8 mouse cellular contexts compared by ENCODE assay signal in genomic region chr15:81361417-81362015, GRCm38 (mm10). TPM values are rescaled to one million over a fixed set of nuclear protein-coding genes. Genes with fewer than 3 reads are reported as not detected.
DNase-seq lines count a peak whose midpoint lies in the region; ATAC-seq and TF ChIP-seq lines count a peak whose summit lies in the region.

No protein-coding gene starts in this region.

- H3K4me2 ChIP-seq in forebrain, embryonic 15.5 days (replicated peaks) = 0 out of 2 replicates have a peak overlapping the region, but pooled peaks have one; percentile 84
- peak overlapping the region; percentile 64 for H3K4me2 ChIP-seq in stomach, embryonic 15.5 days

- no peak for TF ChIP-seq POLR2A in spleen, adult 2 months (IDR thresholded peaks at IDR 0.05; ENCODE audit: low read depth, low read length)

- no peaks in the 10 kb centered on the region for H3K9me3 ChIP-seq in forebrain, embryonic 15.5 days
- no peaks in the 10 kb centered on the region for H3K9me3 ChIP-seq in stomach, embryonic 15.5 days

- H3K27me3 ChIP-seq in spleen, adult 2 months (ENCODE audit: control insufficient read depth, insufficient read depth, low read length) = no peaks in the 10 kb centered on the region
- no peaks in the 10 kb centered on the region for H3K27me3 ChIP-seq in forebrain, embryonic 15.5 days
- H3K27me3 ChIP-seq in stomach, embryonic 15.5 days (replicated peaks) = no peaks in the 10 kb centered on the region

- TF ChIP-seq CTCF in spleen, adult 2 months (IDR thresholded peaks at IDR 0.05; ENCODE audit: extremely low read depth, insufficient read depth, insufficient read length, insufficient replicate concordance) = no peak

- H3K9ac ChIP-seq in forebrain, embryonic 15.5 days (replicated peaks) = no peak overlapping the region
- H3K9ac ChIP-seq in stomach, embryonic 15.5 days = no peak overlapping the region

- peak overlapping the region; percentile 52 for H3K27ac ChIP-seq in spleen, adult 2 months (ENCODE audit: insufficient read depth, low read length)
- peak overlapping the region; percentile 80 for H3K27ac ChIP-seq in forebrain, embryonic 15.5 days (replicated peaks)
- H3K27ac ChIP-seq in stomach, embryonic 15.5 days = peak overlapping the region; percentile 86; the same call in 1 of the 2 replicates

- peaks cover 11% of the 10 kb centered on the region for H3K36me3 ChIP-seq in spleen, adult 2 months (ENCODE audit: control insufficient read depth, insufficient read depth, low read length)
- H3K36me3 ChIP-seq in forebrain, embryonic 15.5 days = peaks cover 33% of the 10 kb centered on the region
- H3K36me3 ChIP-seq in stomach, embryonic 15.5 days = peaks cover 7% of the 10 kb centered on the region

- 0 out of 2 replicates have a peak, but pooled peaks cover 3% of the 10 kb centered on the region for H3K4me1 ChIP-seq in spleen, adult 2 months (ENCODE audit: control insufficient read depth, insufficient read depth, insufficient read length)
- H3K4me1 ChIP-seq in forebrain, embryonic 15.5 days = peaks cover 29% of the 10 kb centered on the region
- 0 out of 2 replicates have a peak, but pooled peaks cover 6% of the 10 kb centered on the region for H3K4me1 ChIP-seq in stomach, embryonic 15.5 days

- 46% methylated on average over 10 of the region's 10 CpGs for WGBS in spleen, adult 2 months
- WGBS in forebrain, embryonic 15.5 days = 43% methylated on average over 10 of the region's 10 CpGs
- 31% methylated on average over 10 of the region's 10 CpGs for WGBS in stomach, embryonic 15.5 days

- no peak overlapping the region for H3K4me3 ChIP-seq in spleen, adult 2 months (ENCODE audit: extremely low read depth, insufficient read depth, insufficient read length)
- no peak overlapping the region for H3K4me3 ChIP-seq in forebrain, embryonic 15.5 days
- H3K4me3 ChIP-seq in stomach, embryonic 15.5 days (replicated peaks) = no peak overlapping the region

- DNase-seq in spleen, adult 2 months (ENCODE audit: low read depth in 1 of 2, low spot score in 2 of 2) = no peak
- no peak for DNase-seq in spleen, postnatal 14 days (ENCODE audit: low spot score in 2 of 2)
- peak; percentile 36 for DNase-seq in liver
- no peak for DNase-seq in adrenal gland, adult 8-10 months
- no peak for DNase-seq in frontal cortex, postnatal 14 days (ENCODE audit: low spot score in 2 of 2)
- no peak for DNase-seq in lung, postnatal 4 days

- ATAC-seq in forebrain, embryonic 15.5 days (replicated peaks) = no peak
- no peak for ATAC-seq in stomach, embryonic 15.5 days (ENCODE audit: insufficient read depth, low FRiP score, low read depth)

RNA-seq across cellular contexts. Expression of gene Slc25a17, which starts 0.9 kb away (rescaled TPM):
- polyA plus RNA-seq in spleen, adult 2 months (2012; rRNA removed) = 9.9 and 10.5 TPM in 2 replicates
- polyA plus RNA-seq in forebrain, embryonic 15.5 days (2015; fragmentation: Nextera tagmentation; extraction: Ambion mirVana) = 133 and 139 TPM in 2 replicates
- polyA plus RNA-seq in stomach, embryonic 15.5 days (2015; fragmentation: Nextera tagmentation; extraction: Ambion mirVana) = 92.8 and 95.6 TPM in 2 replicates
- total RNA-seq in adrenal gland, adult 8-10 months (2022) = 100 to 1,000 TPM in 2 of 4 experiments, 10 to 100 TPM in 2; 70.7 to 112 (median 90.9) TPM

RNA-seq across cellular contexts. Expression of gene St13, which starts 38.4 kb away (rescaled TPM):
- polyA plus RNA-seq in spleen, adult 2 months (2012; rRNA removed) = 14.1 and 16.2 TPM in 2 replicates
- polyA plus RNA-seq in forebrain, embryonic 15.5 days (2015; fragmentation: Nextera tagmentation; extraction: Ambion mirVana) = 203 and 207 TPM in 2 replicates
- 146 and 152 TPM in 2 replicates for polyA plus RNA-seq in stomach, embryonic 15.5 days (2015; fragmentation: Nextera tagmentation; extraction: Ambion mirVana)
- total RNA-seq in adrenal gland, adult 8-10 months (2022) = 100 to 1,000 TPM; 163 to 268 (median 222) TPM

RNA-seq across cellular contexts. Expression of gene Xpnpep3, which starts 38.4 kb away (rescaled TPM):
- polyA plus RNA-seq in spleen, adult 2 months (2012; rRNA removed) = 7.1 and 8.7 TPM in 2 replicates
- 8.6 and 10.1 TPM in 2 replicates for polyA plus RNA-seq in forebrain, embryonic 15.5 days (2015; fragmentation: Nextera tagmentation; extraction: Ambion mirVana)
- 9.6 and 11.2 TPM in 2 replicates for polyA plus RNA-seq in stomach, embryonic 15.5 days (2015; fragmentation: Nextera tagmentation; extraction: Ambion mirVana)
- total RNA-seq in adrenal gland, adult 8-10 months (2022) = 10 to 100 TPM; 24.8 to 34.4 (median 28.9) TPM

RNA-seq across cellular contexts. Expression of gene Dnajb7, which starts 46.6 kb away (rescaled TPM):
- 0.09 TPM in 1 of 2 replicates, not detected in the other for polyA plus RNA-seq in spleen, adult 2 months (2012; rRNA removed)
- polyA plus RNA-seq in forebrain, embryonic 15.5 days (2015; fragmentation: Nextera tagmentation; extraction: Ambion mirVana) = 1.5 and 1.7 TPM in 2 replicates
- 1.8 and 2.1 TPM in 2 replicates for polyA plus RNA-seq in stomach, embryonic 15.5 days (2015; fragmentation: Nextera tagmentation; extraction: Ambion mirVana)
- total RNA-seq in adrenal gland, adult 8-10 months (2022) = under 1 TPM in 1 of 4 experiments, not detected in 3; 0.34 TPM
